Mouse (Mus musculus) spleen, adult 2 months (tissue): ENCODE measurements at regions not wholly inside any gene's neighbourhood (a gene's known extent, or its start where the extent isn't known, plus 50 kb on each side); places are given as distances from the start of the nearest gene placed in this dataset.

Experiments
- CTCF ChIP-seq: fragments of 200-500 bp; IDR thresholded peaks from 2 replicates; pipeline ENCODE4 v1.5.1; 2011; ENCODE audit warnings: mild to moderate bottlenecking, inconsistent platforms; ENCODE audit not compliant: insufficient read depth, insufficient read length, insufficient replicate concordance; ENCODE audit errors: extremely low read depth
- POLR2A ChIP-seq: fragments of 200-500 bp; IDR thresholded peaks from 2 replicates; pipeline ENCODE4 v1.6.1; 2011; ENCODE audit warnings: low read depth, low read length, inconsistent platforms

DNA sequence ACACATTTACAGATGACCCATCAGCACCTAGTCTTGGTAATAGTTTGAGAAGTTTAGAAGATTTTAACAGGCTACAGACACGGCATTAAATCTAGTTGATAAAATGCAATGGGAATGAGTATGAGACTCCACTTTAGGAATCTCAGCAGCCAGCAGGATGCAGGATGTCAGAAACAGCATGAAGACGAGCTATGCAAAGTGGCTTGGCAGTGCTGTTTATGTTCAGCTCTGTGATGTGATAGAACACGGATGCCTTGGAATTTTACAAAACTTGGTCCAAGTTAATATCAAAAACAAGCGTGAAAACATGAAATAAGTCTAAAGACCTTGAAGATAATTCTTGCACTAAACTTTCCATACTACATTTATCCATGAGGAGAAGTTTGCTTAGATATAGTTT lies 193.0 kb downstream of the Pou4f1 start:
- TF ChIP-seq CTCF (no peak), POLR2A (no peak)
